Mouse (Mus musculus) heart, embryonic 16.5 days (tissue): ENCODE results near the gene Oxsr1. TPM values are rescaled to one million over a fixed set of nuclear protein-coding genes. Genes with fewer than 3 reads are reported as not detected.
A peak's percentile ranks its signal among the peaks of the same experiment; 100 is the strongest.

ENCODE experiments used
- ATAC-seq: fragments of 200-750 bp; cut with Nextera tagmentation; replicated peaks from 2 replicates; pipeline ENCODE4 v1.8.0; 2017; ENCODE audit warnings: moderate number of reproducible peaks; ENCODE audit not compliant: insufficient read depth, low FRiP score; ENCODE audit errors: extremely low read depth
- H3K27ac ChIP-seq: fragments of 300-500 bp; sonication (generic); 2 replicates; pipeline ENCODE4 v1.5.1; 2014; ENCODE audit warnings: mild to moderate bottlenecking, low read length, control low read depth, moderate library complexity
- H3K27me3 ChIP-seq: fragments of 300-500 bp; sonication (generic); 2 replicates; pipeline ENCODE4 v1.6.1; 2014; ENCODE audit warnings: low read length, mixed read lengths; ENCODE audit not compliant: control insufficient read depth, insufficient read depth
- H3K36me3 ChIP-seq: fragments of 300-500 bp; sonication (generic); 2 replicates; pipeline ENCODE4 v1.6.1; 2014; ENCODE audit not compliant: control insufficient read depth, insufficient read depth
- H3K4me1 ChIP-seq: fragments of 300-500 bp; sonication (generic); 2 replicates; pipeline ENCODE4 v1.6.1; 2014; ENCODE audit warnings: low read length, mixed read lengths; ENCODE audit not compliant: control insufficient read depth, insufficient read depth
- H3K4me2 ChIP-seq: fragments of 300-500 bp; sonication (generic); 2 replicates; pipeline ENCODE4 v1.6.1; 2014; ENCODE audit warnings: low read depth, mild to moderate bottlenecking, control low read depth, low read length
- H3K4me3 ChIP-seq: fragments of 300-500 bp; sonication (generic); 2 replicates; pipeline ENCODE4 v1.5.1; 2014; ENCODE audit warnings: mild to moderate bottlenecking, control low read depth, low read length
- H3K9ac ChIP-seq: fragments of 300-500 bp; sonication (generic); 2 replicates; pipeline ENCODE4 v1.6.1; 2014; ENCODE audit warnings: low read length, control low read depth
- H3K9me3 ChIP-seq: fragments of 300-500 bp; sonication (generic); replicated peaks from 2 replicates; pipeline ENCODE4 v1.6.1; 2016; ENCODE audit warnings: low read length; ENCODE audit not compliant: control insufficient read depth
- WGBS: fragments of 180-500 bp; shearing (Covaris S2); extraction: QIAGEN DNeasy Blood & Tissue Kit; methylation state at CpG from one replicate; pipeline ENCODE4 v1.1.7; 2014; 5-methylcytosine and 5-hydroxymethylcytosine counted together
- polyA plus RNA-seq: library from polyadenylated mRNA; unstranded; fragments of >200 nt; fragmentation: Nextera tagmentation; extraction: Ambion mirVana; gene quantifications from 2 replicates; pipeline ENCODE4 v1.2.1, GENCODE M21; 2015

The Oxsr1 gene
- polyA plus RNA-seq, 1 experiment from 2014 or later, result 8.3 TPM

DNA sequence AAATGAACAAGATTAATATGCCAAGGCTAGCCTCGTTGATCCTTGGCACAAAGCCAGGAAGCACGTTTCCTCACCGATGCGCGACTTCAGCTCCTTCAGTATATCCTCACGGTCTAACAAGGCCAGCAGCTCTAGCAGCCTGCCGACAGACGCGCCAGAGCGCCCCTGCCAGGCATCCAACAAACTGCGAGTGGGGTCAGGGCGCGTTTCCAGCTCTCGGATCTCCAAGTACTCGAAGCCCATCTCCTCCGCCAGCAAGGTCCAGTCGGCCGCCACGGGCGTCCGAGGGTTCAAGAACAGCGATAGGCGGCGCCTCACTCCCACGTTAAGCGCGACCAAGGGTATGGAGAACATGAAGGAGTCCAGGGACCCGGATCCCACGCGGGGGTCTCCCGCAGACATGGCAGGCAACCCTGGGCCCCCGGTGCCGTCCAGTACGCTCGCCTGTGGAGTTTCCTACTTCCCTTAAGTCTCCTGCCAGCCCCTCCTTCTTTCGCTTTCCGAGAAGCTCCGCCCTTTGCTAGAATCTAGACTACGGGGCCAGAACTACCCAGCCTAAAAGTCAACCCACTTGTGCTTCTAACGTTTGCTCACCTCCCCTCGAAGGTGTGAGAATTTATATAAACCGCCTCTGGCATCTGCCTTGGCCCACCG, 17.5 kb upstream of the Oxsr1 start, which contains the start of gene Acaa1a:
Gene Acaa1a, plus strand, starts transcription at position 119 of the 654 bp plus-strand sequence.
- Histone ChIP-seq H3K36me3 (no peaks in the 10 kb centered on the region), H3K9me3 (no peaks in the 10 kb centered on the region), H3K27ac (peak within 1 kb of the TSS; percentile 92), H3K9ac (peak within 1 kb of the TSS; percentile 92), H3K4me1 (peaks cover 20% of the 10 kb centered on the region), H3K4me3 (peak within 1 kb of the TSS; percentile 83), H3K27me3 (no peaks in the 10 kb centered on the region), H3K4me2 (peak within 1 kb of the TSS; percentile 90)
- no peak for ATAC-seq
- WGBS, result under 1% methylated on average over 43 of the region's 43 CpGs

DNA sequence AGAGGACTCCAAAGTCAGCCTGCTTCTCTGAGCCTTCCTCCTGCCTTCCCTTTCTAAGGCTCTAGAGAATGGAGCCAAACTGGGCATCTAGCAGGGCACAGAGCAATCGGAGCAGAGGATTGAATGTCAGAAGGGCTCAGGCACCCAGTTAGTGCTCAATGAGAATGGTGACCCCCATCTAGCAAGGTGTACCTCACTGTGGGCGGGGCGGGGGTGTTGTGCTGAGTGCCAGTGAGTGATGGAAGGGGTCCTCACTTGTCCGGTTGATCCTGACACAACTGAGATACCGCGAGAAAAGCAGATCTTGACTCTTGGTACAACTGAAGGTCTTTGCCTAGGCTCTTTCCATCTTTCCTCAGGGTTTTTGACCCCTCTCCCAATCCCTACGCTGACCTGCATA, 16.9 kb upstream of the Oxsr1 start:
- no peak for ATAC-seq
- Histone ChIP-seq H3K9ac (peak overlapping the region; percentile 92), H3K36me3 (no peaks in the 10 kb centered on the region), H3K9me3 (no peaks in the 10 kb centered on the region), H3K27ac (no peak overlapping the region), H3K4me3 (peak overlapping the region; percentile 83), H3K4me1 (peaks cover 24% of the 10 kb centered on the region), H3K4me2 (peak overlapping the region; percentile 90), H3K27me3 (no peaks in the 10 kb centered on the region)
- WGBS, result 43% methylated on average over 7 of the region's 7 CpGs

DNA sequence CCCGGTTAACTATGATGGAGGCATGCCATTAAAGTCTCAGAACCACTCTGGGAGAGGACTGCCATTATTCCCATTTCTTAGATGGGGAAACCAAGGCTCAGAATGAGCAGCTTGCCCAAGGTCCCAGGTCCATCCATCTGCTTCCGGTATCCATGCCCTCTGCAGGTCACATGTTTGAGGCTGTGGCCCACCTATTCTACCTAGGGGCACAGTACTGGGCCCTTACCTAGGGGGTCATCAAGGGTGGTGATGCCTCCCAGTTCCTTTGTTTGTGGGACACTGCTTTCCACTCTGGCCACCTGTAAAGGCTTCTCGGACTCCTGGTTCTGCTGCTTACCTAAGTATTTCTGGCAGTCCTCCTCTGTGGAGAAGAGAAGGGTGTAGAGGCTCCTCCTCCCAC, 16.1 kb upstream of the Oxsr1 start:
- Histone ChIP-seq H3K4me2 (no peak overlapping the region), H3K4me3 (no peak overlapping the region), H3K9me3 (no peaks in the 10 kb centered on the region), H3K9ac (no peak overlapping the region), H3K36me3 (no peaks in the 10 kb centered on the region), H3K27ac (no peak overlapping the region), H3K4me1 (peaks cover 26% of the 10 kb centered on the region), H3K27me3 (no peaks in the 10 kb centered on the region)
- ATAC-seq, result no peak
- WGBS, result 83% methylated on average over 3 of the region's 3 CpGs

DNA sequence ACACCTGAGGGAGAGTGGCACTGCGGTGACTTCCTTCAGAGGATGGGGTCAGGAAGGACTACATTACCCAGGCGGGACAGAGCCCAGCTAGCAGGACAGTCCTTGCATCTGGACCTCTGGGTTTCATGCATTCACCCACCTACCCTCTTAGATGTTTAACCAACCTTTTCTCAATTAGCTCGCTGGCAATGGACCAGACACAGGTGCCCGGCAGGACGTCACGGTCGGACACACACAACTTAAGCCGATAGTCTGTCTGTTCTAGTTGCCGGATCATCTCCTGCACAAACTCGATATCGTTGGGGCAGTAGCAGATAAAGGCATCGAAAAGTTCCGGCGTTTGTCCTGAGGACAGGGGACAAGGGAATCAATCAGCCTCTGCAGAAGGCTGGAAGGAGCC, 15.6 kb upstream of the Oxsr1 start:
- no peak for ATAC-seq
- H3K4me1 ChIP-seq, result peaks cover 26% of the 10 kb centered on the region
- 92% methylated on average over 14 of the region's 14 CpGs for WGBS

DNA sequence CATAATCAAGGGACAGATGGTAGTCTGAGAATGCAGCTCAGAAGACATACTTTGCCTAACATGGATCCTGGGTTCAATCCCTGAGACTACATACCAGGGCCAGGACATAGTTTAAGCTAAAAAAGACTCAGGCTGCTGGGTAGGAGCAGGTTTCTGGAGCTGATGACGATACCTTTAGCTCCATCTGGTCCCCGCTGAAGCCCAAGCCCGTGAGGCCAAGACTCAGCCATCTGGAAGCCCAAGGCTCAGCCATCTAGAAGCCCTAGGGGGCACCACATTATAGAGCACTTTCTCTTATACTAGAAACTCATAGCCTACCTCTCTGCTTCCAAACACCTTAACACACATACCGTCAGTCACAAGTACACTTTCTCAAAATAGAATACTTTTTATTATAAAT, 13.3 kb upstream of the Oxsr1 start:
- Histone ChIP-seq H3K4me1 (peaks cover 17% of the 10 kb centered on the region), H3K9me3 (no peaks in the 10 kb centered on the region), H3K4me3 (no peak overlapping the region), H3K27me3 (no peaks in the 10 kb centered on the region), H3K9ac (no peak overlapping the region), H3K36me3 (no peaks in the 10 kb centered on the region), H3K27ac (no peak overlapping the region), H3K4me2 (no peak overlapping the region)
- 78% methylated on average over 4 of the region's 4 CpGs for WGBS
- ATAC-seq, result no peak

More for the DNA sequence above, 15.6 kb upstream of the Oxsr1 start:
- no peaks in the 10 kb centered on the region for H3K9me3 ChIP-seq
- H3K27me3 ChIP-seq, result no peaks in the 10 kb centered on the region
- H3K4me3 ChIP-seq, result no peak overlapping the region
- no peak overlapping the region for H3K9ac ChIP-seq
- H3K4me2 ChIP-seq, result no peak overlapping the region
- no peaks in the 10 kb centered on the region for H3K36me3 ChIP-seq
- no peak overlapping the region for H3K27ac ChIP-seq

DNA sequence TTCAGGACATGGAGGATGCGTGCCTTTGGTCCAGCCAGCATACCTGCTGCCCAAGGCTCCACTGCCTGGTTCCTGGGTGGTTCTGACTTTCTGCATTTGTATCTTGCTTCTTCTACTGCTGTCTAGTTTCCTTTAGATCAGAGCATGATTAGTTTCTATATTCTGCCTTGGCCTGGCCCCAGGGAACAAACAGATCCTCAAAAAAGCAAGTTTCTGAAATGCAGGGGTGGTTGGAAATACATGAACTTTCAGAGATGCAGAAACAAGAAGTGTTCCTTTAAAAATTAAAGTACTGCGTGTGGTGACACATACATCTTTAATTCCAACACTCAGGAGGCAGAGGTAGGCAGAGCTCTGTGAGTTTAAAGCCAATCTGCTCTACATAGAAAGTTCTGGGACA, 12.6 kb upstream of the Oxsr1 start:
- Histone ChIP-seq H3K4me1 (peaks cover 13% of the 10 kb centered on the region), H3K27ac (peak overlapping the region; percentile 57), H3K9ac (no peak overlapping the region), H3K4me3 (no peak overlapping the region), H3K27me3 (no peaks in the 10 kb centered on the region), H3K4me2 (peak overlapping the region; percentile 32; the same call in 1 of the 2 replicates), H3K36me3 (no peaks in the 10 kb centered on the region), H3K9me3 (no peaks in the 10 kb centered on the region)
- 76% methylated on average over 2 of the region's 2 CpGs for WGBS
- no peak for ATAC-seq

- 25% methylated on average over 10 of the region's 10 CpGs for WGBS
- Histone ChIP-seq H3K27me3 (no peaks in the 10 kb centered on the region), H3K9me3 (no peaks in the 10 kb centered on the region), H3K9ac (no peak overlapping the region), H3K27ac (peak overlapping the region; percentile 57), H3K36me3 (no peaks in the 10 kb centered on the region), H3K4me1 (peaks cover 11% of the 10 kb centered on the region), H3K4me2 (peak overlapping the region; percentile 32; the same call in 1 of the 2 replicates), H3K4me3 (no peak overlapping the region)
- peak; percentile 29; the same call in 1 of the 2 replicates for ATAC-seq
Measured at GRCm38 (mm10) chr9:119334324-119334723, 12.1 kb upstream of the Oxsr1 start.

DNA sequence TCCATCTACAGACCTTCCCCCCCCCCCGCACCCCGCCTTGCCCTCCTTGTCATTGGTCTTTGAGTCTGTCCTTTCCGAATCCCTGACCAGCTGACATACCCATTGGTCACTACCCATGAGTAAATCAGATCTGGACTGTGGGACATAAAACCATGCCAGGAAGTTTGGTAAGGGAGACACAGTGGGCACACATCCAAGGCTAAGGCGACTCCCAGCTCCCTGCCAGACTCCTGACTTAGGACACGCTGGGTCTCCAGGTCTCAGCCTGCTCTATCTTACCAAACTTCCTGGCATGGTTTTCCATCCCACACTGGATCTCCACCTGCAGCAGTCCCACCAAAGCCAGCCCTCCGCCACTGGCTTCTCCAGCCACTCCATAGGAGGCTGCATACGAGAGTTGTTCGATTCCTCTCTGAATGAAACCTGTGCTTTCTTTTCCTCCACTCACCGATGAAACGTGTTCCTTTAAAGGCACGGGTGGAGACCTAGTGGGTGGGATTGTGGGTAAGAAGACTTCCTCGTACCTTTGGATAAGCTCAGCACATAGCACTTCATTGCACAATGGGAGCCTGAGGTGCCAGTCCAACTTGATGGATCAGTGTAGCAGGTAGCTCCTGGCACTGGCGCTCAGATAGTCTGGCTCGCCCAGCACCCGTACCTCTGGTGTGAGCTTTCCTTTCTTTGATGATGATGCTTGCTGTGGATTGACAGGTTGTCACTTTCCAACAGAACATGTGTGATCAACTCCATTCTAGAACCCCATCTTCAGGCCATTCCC, 8.1 kb upstream of the Oxsr1 start:
- H3K27ac ChIP-seq, result no peak overlapping the region
- peaks cover 6% of the 10 kb centered on the region; the same call in 1 of the 2 replicates for H3K4me1 ChIP-seq
- no peak overlapping the region for H3K4me2 ChIP-seq
- WGBS, result 80% methylated on average over 15 of the region's 15 CpGs
- H3K36me3 ChIP-seq, result no peaks in the 10 kb centered on the region
- H3K27me3 ChIP-seq, result no peaks in the 10 kb centered on the region
- no peak overlapping the region for H3K4me3 ChIP-seq
- H3K9me3 ChIP-seq, result no peaks in the 10 kb centered on the region
- no peak overlapping the region for H3K9ac ChIP-seq
- no peak for ATAC-seq

DNA sequence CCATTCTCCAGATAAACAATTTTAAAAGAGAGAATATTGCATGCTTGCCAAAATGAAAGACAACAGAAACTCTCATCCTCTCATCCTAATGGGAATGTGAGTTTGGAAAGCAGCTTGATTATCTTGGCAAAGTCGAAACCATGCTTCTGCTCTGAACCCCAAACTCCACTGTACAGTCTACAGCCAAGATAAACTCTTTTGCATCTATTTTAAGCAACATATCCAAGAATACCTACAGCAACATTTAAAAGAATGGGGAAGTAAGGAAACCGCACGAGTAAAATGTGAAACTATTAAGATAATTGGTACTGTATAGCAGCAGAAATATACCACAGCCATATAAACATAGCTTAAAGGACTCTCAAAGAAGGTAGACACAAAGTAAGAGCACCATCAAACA, 6.3 kb upstream of the Oxsr1 start:
- H3K27me3 ChIP-seq, result no peaks in the 10 kb centered on the region
- H3K36me3 ChIP-seq, result no peaks in the 10 kb centered on the region
- no peak overlapping the region for H3K27ac ChIP-seq
- WGBS, result 46% methylated on average over 3 of the region's 3 CpGs
- ATAC-seq, result no peak
- H3K9ac ChIP-seq, result no peak overlapping the region
- no peak overlapping the region for H3K4me2 ChIP-seq
- H3K9me3 ChIP-seq, result no peaks in the 10 kb centered on the region
- no peaks in the 10 kb centered on the region for H3K4me1 ChIP-seq
- no peak overlapping the region for H3K4me3 ChIP-seq
